Mouse (Mus musculus) hindbrain, embryonic 14.5 days (tissue): Measurements from ENCODE around the gene Aqp2. TPM values are rescaled to one million over a fixed set of nuclear protein-coding genes. Genes with fewer than 3 reads are reported as not detected.

Experiments used
- ATAC-seq: fragments of 200-750 bp; cut with Nextera tagmentation; 2 replicates; pipeline ENCODE4 v1.8.0; 2017; ENCODE audit warnings: moderate number of reproducible peaks, mild to moderate bottlenecking, moderate TSS enrichment, moderate library complexity; ENCODE audit not compliant: low FRiP score
- DNase-seq: peaks from one replicate; pipeline ENCODE4 v3.0.0-alpha.2; 2015; ENCODE audit warnings: low spot score
- H3K27ac ChIP-seq: fragments of 300-500 bp; sonication (generic); 2 replicates; pipeline ENCODE4 v1.5.1; 2014; ENCODE audit warnings: mild to moderate bottlenecking, moderate library complexity
- H3K27me3 ChIP-seq: fragments of 300-500 bp; sonication (generic); 2 replicates; pipeline ENCODE4 v1.6.1; 2014; ENCODE audit warnings: mild to moderate bottlenecking, low read length, mixed read lengths; ENCODE audit not compliant: control insufficient read depth, insufficient read depth
- H3K36me3 ChIP-seq: fragments of 300-500 bp; sonication (generic); replicated peaks from 2 replicates; pipeline ENCODE4 v1.6.1; 2014; ENCODE audit not compliant: control insufficient read depth, insufficient read depth
- H3K4me1 ChIP-seq: fragments of 300-500 bp; sonication (generic); replicated peaks from 2 replicates; pipeline ENCODE4 v1.6.1; 2014; ENCODE audit warnings: antibody characterized with exemption, low read length, mixed read lengths; ENCODE audit not compliant: control insufficient read depth, insufficient read depth
- H3K4me2 ChIP-seq: fragments of 300-500 bp; sonication (generic); replicated peaks from 2 replicates; pipeline ENCODE4 v1.6.1; 2014; ENCODE audit warnings: mild to moderate bottlenecking, moderate library complexity
- H3K4me3 ChIP-seq: fragments of 300-500 bp; sonication (generic); replicated peaks from 2 replicates; pipeline ENCODE4 v1.5.1; 2014; ENCODE audit warnings: mild to moderate bottlenecking, low read length
- H3K9ac ChIP-seq: fragments of 300-500 bp; sonication (generic); 2 replicates; pipeline ENCODE4 v1.6.1; 2014
- H3K9me3 ChIP-seq: fragments of 300-500 bp; sonication (generic); 2 replicates; pipeline ENCODE4 v1.6.1; 2016; ENCODE audit warnings: low read length; ENCODE audit not compliant: control insufficient read depth
- polyA plus RNA-seq: library from polyadenylated mRNA; unstranded; fragments of >200 nt; fragmentation: Nextera tagmentation; extraction: Ambion mirVana; gene quantifications from 2 replicates; pipeline ENCODE4 v1.2.1, GENCODE M21; 2014

Aqp2 gene
- polyA plus RNA-seq, 1 experiment from 2014 or later: not detected

- H3K4me2 ChIP-seq: no peak overlapping the region
- H3K9ac ChIP-seq: no peak overlapping the region
- H3K27me3 ChIP-seq: no peaks in the 10 kb centered on the region
- ATAC-seq: no peak
- H3K4me3 ChIP-seq: no peak overlapping the region
- no peak overlapping the region for H3K27ac ChIP-seq
- peaks cover 51% of the 10 kb centered on the region for H3K36me3 ChIP-seq
- no peaks in the 10 kb centered on the region; the same call in 1 of the 2 replicates for H3K4me1 ChIP-seq
- no peak for DNase-seq
- H3K9me3 ChIP-seq: no peaks in the 10 kb centered on the region
Measured at GRCm38 (mm10) chr15:99631618-99632017, 52.8 kb downstream of the Aqp2 start.

Other genes with a start within 250 kb of the Aqp2 start
- gene Fmnl3, start 208.6 kb upstream of the Aqp2 start, polyA plus RNA-seq: 9.0 and 9.2 TPM in 2 replicates
- 262 and 272 TPM in 2 replicates for gene Tmbim6, start 186.2 kb upstream of the Aqp2 start, polyA plus RNA-seq
- 16.2 and 19.3 TPM in 2 replicates for gene Nckap5l, start 121.3 kb upstream of the Aqp2 start, polyA plus RNA-seq
- 16.5 and 19.6 TPM in 2 replicates for gene Bcdin3d, start 104.3 kb upstream of the Aqp2 start, polyA plus RNA-seq
- gene Faim2, start 50.9 kb upstream of the Aqp2 start, polyA plus RNA-seq: 32.0 and 44.4 TPM in 2 replicates
- gene Aqp5, start 11.7 kb downstream of the Aqp2 start, polyA plus RNA-seq: 0.42 and 1.4 TPM in 2 replicates
- gene Aqp6, start 22.3 kb downstream of the Aqp2 start, polyA plus RNA-seq: 0.77 and 1.2 TPM in 2 replicates
- gene Racgap1, start 72.6 kb downstream of the Aqp2 start, polyA plus RNA-seq: 44.9 and 51.3 TPM in 2 replicates
- gene Asic1, start 91.3 kb downstream of the Aqp2 start, polyA plus RNA-seq: 49.7 and 51.7 TPM in 2 replicates
- gene Smarcd1, start 123.1 kb downstream of the Aqp2 start, polyA plus RNA-seq: 93.2 and 107 TPM in 2 replicates
- not detected in 2 replicates for gene Gm17349, start 126.4 kb downstream of the Aqp2 start, polyA plus RNA-seq
- 2.0 and 2.2 TPM in 2 replicates for gene Gpd1, start 138.5 kb downstream of the Aqp2 start, polyA plus RNA-seq
- 182 and 202 TPM in 2 replicates for gene Cox14, start 146.6 kb downstream of the Aqp2 start, polyA plus RNA-seq
- gene Cers5, start 193.8 kb downstream of the Aqp2 start, polyA plus RNA-seq: 78.5 and 89.3 TPM in 2 replicates